Mouse (Mus musculus): ENCODE measurements around the gene Atp2b1.

DNA sequence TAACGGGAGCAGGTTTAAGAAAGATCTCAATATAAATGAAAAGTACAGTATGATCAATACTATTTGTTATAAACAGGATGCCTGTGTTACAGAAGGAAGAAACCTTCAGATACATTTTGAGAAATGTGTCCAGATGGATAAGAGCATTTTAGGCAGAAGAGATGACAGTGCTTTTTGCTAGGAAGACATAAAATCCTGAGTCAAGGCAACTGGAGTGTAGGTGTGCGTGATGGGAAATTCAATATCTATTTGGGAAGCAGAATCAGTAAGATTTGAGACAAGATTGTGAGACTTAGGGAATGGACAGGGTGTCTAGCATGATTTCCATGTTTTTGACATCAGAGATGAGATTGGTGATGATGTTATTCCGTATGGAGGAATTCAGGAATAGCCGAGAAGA, 22.8 kb upstream of the Atp2b1 start:
- TF ChIP-seq CTCF (IDR thresholded peaks at IDR 0.05; ENCODE audit: control insufficient read depth, insufficient read depth, insufficient read length): no peak
- TF ChIP-seq MAX (IDR thresholded peaks at IDR 0.05): no peak
- no peak for TF ChIP-seq FOSL1 (IDR thresholded peaks at IDR 0.05; ENCODE audit: insufficient read depth, low read length, poor library complexity, severe bottlenecking)
- TF ChIP-seq MYOD1 (IDR thresholded peaks at IDR 0.05; ENCODE audit: control insufficient read depth, insufficient read length, low read depth): no peak
- no peak for TF ChIP-seq USF1 (IDR thresholded peaks at IDR 0.05; ENCODE audit: low read depth)
